Mouse (Mus musculus) bone marrow macrophage, adult 2 months (primary cell): ENCODE data around the gene Chmp2a. TPM values are rescaled to one million over a fixed set of nuclear protein-coding genes. Genes with fewer than 3 reads are reported as not detected.
A peak's percentile ranks its signal among the peaks of the same experiment; 100 is the strongest.

Experiments used
- H3K27ac ChIP-seq: 2 replicates; pipeline ENCODE4 v1.5.1; 2012; ENCODE audit warnings: low read depth, low read length; ENCODE audit not compliant: insufficient read depth
- H3K4me1 ChIP-seq: 2 replicates; pipeline ENCODE4 v1.6.1; 2012; ENCODE audit warnings: low read length; ENCODE audit not compliant: control insufficient read depth, insufficient read depth
- H3K4me3 ChIP-seq: 2 replicates; pipeline ENCODE4 v1.5.1; 2012; ENCODE audit warnings: mild to moderate bottlenecking, low read length, moderate library complexity; ENCODE audit not compliant: insufficient read depth
- CTCF ChIP-seq: IDR thresholded peaks from 2 replicates; pipeline ENCODE4 v1.5.1; 2012; ENCODE audit warnings: low read depth, mild to moderate bottlenecking, low read length, moderate library complexity
- POLR2A ChIP-seq: IDR thresholded peaks from 2 replicates; pipeline ENCODE4 v1.6.1; 2012; ENCODE audit warnings: mild to moderate bottlenecking, low read depth, low read length, borderline replicate concordance
- polyA plus RNA-seq: library from polyadenylated mRNA; stranded (reverse); fragments of >200 nt; gene quantifications from 2 replicates; pipeline ENCODE4 v1.2.4, GENCODE M21; 2012; ENCODE audit not compliant: missing spikeins, insufficient read depth, insufficient read length

Chmp2a gene
- polyA plus RNA-seq, 1 experiment: 167 TPM

- Histone ChIP-seq H3K27ac (peak overlapping the region; percentile 97), H3K4me3 (peak overlapping the region; percentile 95), H3K4me1 (peaks cover 26% of the 10 kb centered on the region)
- no peak for TF ChIP-seq CTCF
- no peak for TF ChIP-seq POLR2A
Observed at GRCm38 (mm10) chr7:13036806-13037205, 2.2 kb upstream of the Chmp2a start.

GRCm38 (mm10) chr7:13035211-13035855 lies 726 bp upstream of the Chmp2a start:
- H3K4me3 ChIP-seq: peak overlapping the region; percentile 44
- TF ChIP-seq POLR2A (no peak), CTCF (no peak)
- no peak overlapping the region for H3K27ac ChIP-seq
- H3K4me1 ChIP-seq: peaks cover 23% of the 10 kb centered on the region

GRCm38 (mm10) chr7:13033451-13034147 lies 1.0 kb downstream of the Chmp2a start:
- H3K27ac ChIP-seq: peak overlapping the region; percentile 51
- peaks cover 10% of the 10 kb centered on the region for H3K4me1 ChIP-seq
- TF ChIP-seq CTCF: no peak
- H3K4me3 ChIP-seq: peak overlapping the region; percentile 64

- TF ChIP-seq POLR2A (no peak), CTCF (no peak)
- Histone ChIP-seq H3K27ac (no peak overlapping the region), H3K4me1 (peaks cover 10% of the 10 kb centered on the region), H3K4me3 (no peak overlapping the region)
Observed at GRCm38 (mm10) chr7:13032541-13032940, 2.1 kb downstream of the Chmp2a start.

GRCm38 (mm10) chr7:13031983-13032382 lies 2.6 kb downstream of the Chmp2a start:
- TF ChIP-seq CTCF (no peak), POLR2A (no peak)
- peaks cover 10% of the 10 kb centered on the region for H3K4me1 ChIP-seq
- no peak overlapping the region for H3K27ac ChIP-seq
- H3K4me3 ChIP-seq: no peak overlapping the region

GRCm38 (mm10) chr7:13031069-13031468 lies 3.5 kb downstream of the Chmp2a start:
- Histone ChIP-seq H3K4me1 (peaks cover 12% of the 10 kb centered on the region), H3K4me3 (no peak overlapping the region), H3K27ac (no peak overlapping the region)
- no peak for TF ChIP-seq CTCF
- TF ChIP-seq POLR2A: no peak

- TF ChIP-seq POLR2A: no peak
- no peak for TF ChIP-seq CTCF
- Histone ChIP-seq H3K4me1 (peaks cover 14% of the 10 kb centered on the region), H3K4me3 (no peak overlapping the region), H3K27ac (no peak overlapping the region)
Observed at GRCm38 (mm10) chr7:13028986-13029385, 5.6 kb downstream of the Chmp2a start.

GRCm38 (mm10) chr7:13025511-13026112 lies 9.0 kb downstream of the Chmp2a start:
- Histone ChIP-seq H3K27ac (no peak overlapping the region), H3K4me3 (peak overlapping the region; percentile 77), H3K4me1 (peaks cover 13% of the 10 kb centered on the region)
- TF ChIP-seq POLR2A: no peak
- no peak for TF ChIP-seq CTCF

GRCm38 (mm10) chr7:13024805-13025204 lies 9.8 kb downstream of the Chmp2a start:
- peak overlapping the region; percentile 92 for H3K27ac ChIP-seq

More at GRCm38 (mm10) chr7:13024805-13025204, 9.8 kb downstream of the Chmp2a start:
- no peak for TF ChIP-seq POLR2A
- TF ChIP-seq CTCF: no peak
- peak overlapping the region; percentile 77 for H3K4me3 ChIP-seq
- H3K4me1 ChIP-seq: peaks cover 13% of the 10 kb centered on the region
